Comparison of ENCODE assay signal across 8 mouse cellular contexts in the genomic region with DNA sequence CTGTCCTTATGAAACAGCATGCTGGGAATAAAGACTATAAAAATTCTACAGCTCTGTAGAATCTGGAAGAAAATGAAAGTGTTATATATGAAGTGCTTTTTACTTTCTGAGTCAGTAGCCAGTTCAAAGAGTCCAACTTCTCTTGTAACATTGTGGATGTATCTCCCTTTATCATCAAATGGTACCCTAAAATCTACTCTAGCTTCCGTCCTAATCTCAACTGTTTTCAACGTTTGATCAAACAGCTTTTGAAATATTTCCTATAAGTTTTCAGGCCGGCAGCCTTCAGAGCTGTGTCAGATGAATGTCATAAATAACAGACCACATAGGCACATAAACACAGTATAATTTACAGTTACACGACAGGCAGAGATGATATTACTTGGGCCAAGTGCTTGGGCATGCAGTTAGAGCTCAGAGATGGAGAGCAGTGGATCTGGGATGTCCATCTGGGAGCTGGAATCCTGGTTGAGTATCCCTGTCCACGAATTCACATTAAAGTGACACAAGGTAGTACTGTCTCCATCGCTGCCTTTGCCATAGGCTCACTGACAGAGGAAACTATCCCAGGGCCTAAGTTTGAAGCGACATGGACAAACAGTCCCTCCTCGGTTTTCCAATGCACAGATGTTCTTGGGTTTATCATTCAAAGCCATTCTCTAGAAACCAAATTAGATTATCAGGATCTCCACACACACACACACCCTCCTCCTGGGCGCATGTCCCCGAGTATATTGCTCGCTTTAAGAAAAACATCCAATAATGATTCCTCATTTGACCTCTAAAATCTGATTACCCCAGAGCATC. TPM values are rescaled to one million over a fixed set of nuclear protein-coding genes. Genes with fewer than 3 reads are reported as not detected.
DNase-seq lines count a peak whose midpoint lies in the region; ATAC-seq and TF ChIP-seq lines count a peak whose summit lies in the region.

No protein-coding gene starts in this region.

- TF ChIP-seq CTCF in kidney, adult 2 months (conservative IDR thresholded peaks at IDR 0.05; ENCODE audit: insufficient read depth, insufficient read length, low read depth, low read length), result no peak
- TF ChIP-seq CTCF in cortical plate, adult 2 months (IDR thresholded peaks at IDR 0.05; ENCODE audit: extremely low read depth, insufficient read depth, low read length), result no peak

- peak overlapping the region; percentile 80 for H3K4me2 ChIP-seq in hindbrain, embryonic 13.5 days
- H3K4me2 ChIP-seq in midbrain, embryonic 12.5 days (replicated peaks), result peak overlapping the region; percentile 67

- H3K36me3 ChIP-seq in kidney, adult 2 months (ENCODE audit: control insufficient read depth, insufficient read depth, low read length), result no peaks in the 10 kb centered on the region
- no peaks in the 10 kb centered on the region for H3K36me3 ChIP-seq in hindbrain, embryonic 13.5 days
- H3K36me3 ChIP-seq in midbrain, embryonic 12.5 days, result no peaks in the 10 kb centered on the region

- H3K4me1 ChIP-seq in kidney, adult 2 months (ENCODE audit: control insufficient read depth, insufficient read depth, low read length), result peaks cover 20% of the 10 kb centered on the region; the same call in 1 of the 2 replicates
- H3K4me1 ChIP-seq in cortical plate, adult 2 months (ENCODE audit: control insufficient read depth, insufficient read depth, low read length), result peaks cover 21% of the 10 kb centered on the region
- H3K4me1 ChIP-seq in hindbrain, embryonic 13.5 days (replicated peaks), result peaks cover 60% of the 10 kb centered on the region
- peaks cover 42% of the 10 kb centered on the region for H3K4me1 ChIP-seq in midbrain, embryonic 12.5 days

- DNase-seq in kidney, adult 2 months, result no peak
- DNase-seq in kidney, adult 11 months, result no peak
- no peak for DNase-seq in thymus, postnatal 4 days
- DNase-seq in urinary bladder, postnatal 36 days (ENCODE audit: low spot score in 2 of 2), result no peak
- no peak for DNase-seq in adipocyte (ENCODE audit: low spot score)

- H3K27me3 ChIP-seq in kidney, adult 2 months (replicated peaks; ENCODE audit: control insufficient read depth, insufficient read depth, low read length), result no peaks in the 10 kb centered on the region
- no peaks in the 10 kb centered on the region for H3K27me3 ChIP-seq in hindbrain, embryonic 13.5 days
- no peaks in the 10 kb centered on the region for H3K27me3 ChIP-seq in midbrain, embryonic 12.5 days

- H3K9ac ChIP-seq in hindbrain, embryonic 13.5 days, result peak overlapping the region; percentile 96
- peak overlapping the region; percentile 99; the same call in 1 of the 2 replicates for H3K9ac ChIP-seq in midbrain, embryonic 12.5 days (replicated peaks)

- H3K27ac ChIP-seq in kidney, adult 2 months (ENCODE audit: insufficient read depth, low read depth, low read length), result peak overlapping the region; percentile 92
- H3K27ac ChIP-seq in cortical plate, adult 2 months (ENCODE audit: insufficient read depth, low read length), result peak overlapping the region; percentile 91
- peak overlapping the region; percentile 100 for H3K27ac ChIP-seq in hindbrain, embryonic 13.5 days
- peak overlapping the region; percentile 100; the same call in 1 of the 2 replicates for H3K27ac ChIP-seq in midbrain, embryonic 12.5 days (replicated peaks)

- H3K4me3 ChIP-seq in kidney, adult 2 months (ENCODE audit: insufficient read depth, low read depth, low read length), result peak overlapping the region; percentile 39
- peak overlapping the region; percentile 86 for H3K4me3 ChIP-seq in cortical plate, adult 2 months (ENCODE audit: insufficient read depth, low read length)
- peak overlapping the region; percentile 63 for H3K4me3 ChIP-seq in hindbrain, embryonic 13.5 days
- peak overlapping the region; percentile 69 for H3K4me3 ChIP-seq in midbrain, embryonic 12.5 days

- no peak for ATAC-seq in hindbrain, embryonic 13.5 days (ENCODE audit: low FRiP score)
- no peak for ATAC-seq in midbrain, embryonic 12.5 days (ENCODE audit: low FRiP score, low read depth)

- TF ChIP-seq POLR2A in kidney, adult 2 months (IDR thresholded peaks at IDR 0.05; ENCODE audit: low read depth, low read length), result no peak
- TF ChIP-seq POLR2A in cortical plate, adult 2 months (IDR thresholded peaks at IDR 0.05; ENCODE audit: extremely low read depth, insufficient read depth, low read length), result no peak

- no peaks in the 10 kb centered on the region for H3K9me3 ChIP-seq in hindbrain, embryonic 13.5 days
- no peaks in the 10 kb centered on the region for H3K9me3 ChIP-seq in midbrain, embryonic 12.5 days

- 66% methylated on average over 11 of the region's 11 CpGs for WGBS in kidney, adult 2 months
- 68% methylated on average over 11 of the region's 11 CpGs for WGBS in hindbrain, embryonic 13.5 days
- WGBS in midbrain, embryonic 12.5 days, result 72% methylated on average over 11 of the region's 11 CpGs

RNA-seq across cellular contexts. Expression of a gene that starts 4.4 kb away (rescaled TPM):
- polyA plus RNA-seq in kidney, adult 2 months (2012; rRNA removed), result 6.9 and 7.2 TPM in 2 replicates
- polyA plus RNA-seq in cortical plate, adult 2 months (2012; rRNA removed), result 18.4 and 18.6 TPM in 2 replicates
- polyA plus RNA-seq in hindbrain, embryonic 13.5 days (2015; fragmentation: Nextera tagmentation; extraction: Ambion mirVana), result 93.3 and 100 TPM in 2 replicates
- polyA plus RNA-seq in midbrain, embryonic 12.5 days (2016; fragmentation: Nextera tagmentation; extraction: Ambion mirVana), result 40.8 and 41.1 TPM in 2 replicates
